Mouse (Mus musculus): ENCODE data around the gene Erbin.

GRCm38 (mm10) chr13:103918432-103918831, 1.9 kb downstream of the Erbin start:
- no peak for TF ChIP-seq CTCF (IDR thresholded peaks at IDR 0.05; ENCODE audit: borderline replicate concordance, insufficient read depth, low read length)
- TF ChIP-seq POLR2A (IDR thresholded peaks at IDR 0.05; ENCODE audit: low read depth, low read length), result no peak

All from embryonic fibroblast, embryonic 13.5 days (primary cell).